Mouse (Mus musculus) v-Abl transformed pro-B cells (cell line): Measurements from ENCODE around the gene Ptprn2.

Source experiments
- in situ Hi-C, 2 experiments: fragments of 400-800 bp; cut with MboI; formaldehyde crosslinking; loops; one replicate each; pipeline ENCODE4 v1.15.1; 2025; ENCODE audit not compliant: unreplicated experiment in 2 of 2

The Ptprn2 gene

DNA sequence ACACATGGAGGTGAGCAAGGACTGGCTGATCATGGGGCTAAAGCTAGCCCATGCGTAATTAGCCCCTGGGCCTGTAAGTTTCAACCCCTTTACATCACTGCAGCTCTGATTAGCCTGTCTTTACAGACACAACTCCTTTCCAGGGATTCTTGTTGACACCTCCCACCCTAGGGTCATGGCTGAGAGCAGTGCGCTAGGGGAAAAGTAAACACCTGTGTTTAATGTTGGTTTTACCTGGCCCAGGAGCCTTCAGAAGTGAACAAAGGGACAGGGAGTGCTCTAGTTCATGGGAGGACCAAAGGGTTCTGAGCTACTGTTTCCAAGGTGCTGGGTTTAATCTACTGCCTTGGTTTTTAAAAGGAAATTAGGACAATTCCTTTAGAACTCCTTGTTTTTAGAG lies 100.6 kb downstream of the Ptprn2 start:
- in situ Hi-C loops, result no loop called here

DNA sequence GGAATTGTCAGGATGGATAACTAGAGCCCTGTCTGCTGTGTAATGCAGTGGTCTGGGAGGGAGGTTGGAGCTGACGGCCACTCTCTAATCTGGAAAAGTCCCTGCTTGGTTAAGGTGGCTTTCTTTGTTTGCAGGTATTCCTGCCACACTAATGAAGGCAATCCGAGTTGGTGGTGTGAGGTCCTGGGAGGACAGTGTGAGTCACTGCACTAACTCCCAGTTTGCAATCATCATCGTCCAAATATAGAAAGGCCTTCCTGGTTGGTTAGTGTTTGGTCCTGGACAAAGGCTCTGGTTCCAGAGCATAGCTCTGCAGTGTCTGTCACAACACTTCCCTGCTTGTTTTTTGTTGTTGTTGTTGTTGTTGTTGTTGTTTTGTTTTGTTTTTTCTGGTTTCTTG lies 102.0 kb downstream of the Ptprn2 start:
- in situ Hi-C loops, result no loop called here

DNA sequence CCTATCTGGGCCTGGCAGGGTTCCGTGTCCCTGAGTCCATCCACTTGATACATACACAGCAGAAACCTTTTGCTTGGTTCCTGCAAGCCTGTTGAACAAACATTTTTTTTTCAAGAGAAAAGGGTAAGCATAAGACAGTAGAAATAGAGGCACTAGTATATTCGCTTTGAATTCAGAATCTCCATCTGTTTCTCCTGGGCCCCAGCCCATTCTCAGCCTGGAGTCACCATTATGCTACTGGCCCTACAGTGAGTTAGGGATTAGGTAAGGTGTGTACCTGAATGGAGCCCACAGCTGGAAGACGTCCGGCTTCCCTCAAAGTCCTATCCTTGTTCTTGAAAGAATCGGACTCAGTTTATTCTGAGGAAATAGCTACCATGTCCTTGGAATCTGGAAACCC lies 104.6 kb downstream of the Ptprn2 start:
- in situ Hi-C loops, result no loop called here

DNA sequence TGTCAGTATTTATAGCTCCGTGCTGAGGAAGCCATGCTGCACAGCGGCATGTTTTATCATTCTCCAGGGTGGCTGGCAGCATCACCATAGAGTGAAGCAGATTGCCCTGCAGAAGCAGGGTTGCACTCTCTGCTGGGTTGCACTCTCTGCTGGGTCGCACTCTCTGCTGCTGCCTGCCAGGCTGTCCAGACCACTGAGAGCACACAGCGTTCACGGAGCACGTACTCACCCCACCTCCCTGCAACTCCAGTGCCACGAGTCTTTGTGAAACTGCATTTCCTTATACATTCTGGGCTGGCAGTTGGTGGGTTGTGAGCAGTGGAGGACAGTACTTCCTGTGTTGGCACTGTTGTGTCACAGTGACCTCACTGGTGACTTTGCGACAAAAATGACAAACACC lies 108.9 kb downstream of the Ptprn2 start:
- in situ Hi-C loops, result no loop called here

DNA sequence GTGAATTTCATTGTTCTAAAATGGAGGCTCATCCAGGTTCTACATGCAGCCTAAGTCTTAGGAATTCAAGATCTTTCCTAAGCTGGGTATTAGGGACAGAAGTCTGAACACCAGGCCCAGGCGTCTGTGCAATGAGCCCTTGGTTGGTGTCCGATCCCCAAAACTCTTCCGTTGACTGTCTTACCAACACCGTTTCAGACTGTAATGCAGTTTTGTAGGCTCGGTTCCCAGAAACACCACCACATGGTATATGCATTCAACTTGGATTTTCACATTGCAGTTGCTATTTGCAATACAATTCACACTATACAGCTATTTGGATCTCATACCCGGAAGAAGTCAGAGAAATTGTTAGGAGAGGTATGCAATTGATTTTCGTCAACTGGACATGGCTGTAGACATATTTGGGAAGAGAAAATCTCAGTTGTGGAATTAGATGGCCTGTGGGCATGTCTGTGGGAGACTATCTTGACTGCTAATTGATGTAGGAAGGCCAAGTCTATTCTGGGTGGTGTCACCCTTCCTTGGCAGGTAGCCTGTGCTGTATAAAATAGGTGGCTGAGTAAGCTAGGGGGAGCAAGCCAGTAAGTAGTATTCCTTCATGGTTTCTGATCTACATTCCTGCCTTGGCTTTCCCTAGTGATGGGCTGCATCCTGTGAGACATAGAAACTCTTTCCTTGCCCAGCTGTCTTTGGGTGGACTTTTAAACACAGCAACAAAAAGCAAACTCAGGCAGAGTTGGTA lies 109.5 kb downstream of the Ptprn2 start:
- in situ Hi-C loops, result no loop called here

DNA sequence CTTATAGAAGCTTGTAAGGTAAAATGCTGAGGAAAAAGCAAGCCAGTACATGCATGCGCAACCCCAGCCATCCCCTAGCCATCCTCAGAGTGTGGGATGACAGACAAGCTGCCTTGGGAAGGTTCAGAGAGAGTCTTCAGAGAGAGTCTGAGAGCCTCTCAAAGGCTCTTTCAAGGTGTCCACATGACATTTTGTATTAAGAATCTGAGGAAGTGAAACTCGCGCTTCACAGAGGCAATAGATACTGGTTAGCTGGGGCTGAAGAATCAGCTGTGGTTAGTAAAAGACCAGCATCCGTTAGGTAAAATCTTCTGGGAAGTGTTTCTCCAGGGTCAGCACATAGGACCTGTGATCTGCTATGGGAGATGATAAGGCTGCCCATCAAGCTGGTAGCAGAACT lies 110.2 kb downstream of the Ptprn2 start:
- in situ Hi-C loops, result no loop called here

DNA sequence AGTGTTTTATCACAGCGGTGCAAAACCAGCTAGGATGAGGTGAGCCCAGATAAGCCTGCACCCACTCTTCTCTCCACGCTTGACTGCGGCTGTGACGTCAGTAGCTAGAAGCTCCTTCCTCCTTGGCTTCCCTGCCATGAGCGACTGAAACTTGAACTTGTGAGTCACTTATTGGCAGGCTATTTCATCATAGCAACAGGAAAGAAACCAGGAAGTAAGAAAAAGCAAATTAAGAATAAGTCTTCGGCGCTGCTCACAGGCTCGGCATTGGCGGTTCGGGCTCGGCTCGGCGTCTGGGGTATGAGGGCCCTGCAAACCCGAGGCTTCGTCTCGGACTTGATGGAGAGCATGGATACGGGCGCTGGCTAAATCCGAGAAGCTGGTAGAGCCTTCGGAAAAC lies 111.5 kb downstream of the Ptprn2 start:
- in situ Hi-C loops, result no loop called here

DNA sequence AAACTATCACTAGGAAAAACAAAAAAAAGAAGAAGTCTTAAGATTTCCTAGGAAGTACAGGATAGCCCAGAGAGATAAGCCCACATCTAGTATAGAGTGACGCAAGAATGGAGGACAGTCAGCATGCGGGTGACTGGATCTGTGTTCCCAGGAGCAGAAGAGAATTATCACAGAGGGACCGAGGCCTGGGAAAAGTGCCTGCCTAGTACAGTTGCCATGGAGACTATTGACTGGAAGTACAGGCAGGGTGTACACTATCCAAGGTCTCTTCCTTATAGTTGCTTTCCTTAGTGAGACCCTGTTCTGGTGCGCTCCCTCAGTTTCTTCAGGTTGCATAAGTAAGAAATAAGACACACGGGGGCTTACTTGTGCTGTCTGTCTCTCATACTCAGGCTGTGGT lies 112.2 kb downstream of the Ptprn2 start:
- in situ Hi-C loops, result no loop called here

DNA sequence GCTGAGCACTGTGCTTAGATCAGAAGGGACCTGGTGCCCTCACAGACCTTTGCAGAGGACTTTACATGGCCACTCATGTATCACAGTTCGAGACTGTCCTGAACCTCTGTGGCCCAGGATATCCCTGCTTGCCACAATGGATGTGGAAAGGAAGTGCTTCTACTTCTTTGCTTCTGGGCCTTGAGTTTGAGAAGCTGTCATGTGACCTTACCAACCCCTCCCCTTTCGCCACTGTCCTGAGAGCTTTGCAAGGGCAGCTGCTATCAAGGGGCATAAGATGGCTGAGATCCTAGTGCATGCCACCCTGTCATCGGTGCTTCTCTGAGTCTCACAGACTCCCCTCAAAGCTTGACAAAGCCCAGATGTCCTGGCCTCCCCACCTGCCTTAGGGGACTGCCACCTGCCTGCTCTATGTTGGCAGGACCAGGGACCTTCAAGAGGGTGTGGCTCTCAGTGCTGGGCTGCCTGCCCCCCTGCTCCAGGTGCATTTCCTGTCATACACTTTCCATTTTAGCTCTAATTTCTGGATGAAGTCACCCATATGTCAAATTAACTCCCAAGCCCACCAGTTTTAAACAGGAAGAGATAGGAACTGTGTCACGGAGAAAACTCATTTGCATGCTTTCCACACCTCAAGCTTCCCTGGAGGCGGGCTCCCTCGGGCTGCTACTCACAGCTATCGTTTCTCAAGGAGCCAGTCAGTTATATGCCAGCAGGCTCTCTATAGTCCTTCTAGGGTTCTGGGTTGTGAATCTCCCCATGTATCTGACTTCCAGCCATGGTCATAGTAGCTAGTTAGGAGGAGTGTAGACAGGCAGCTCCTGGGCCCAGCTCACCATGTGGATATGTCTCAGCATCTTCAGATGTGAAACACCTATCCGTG lies 112.8 kb downstream of the Ptprn2 start:
- in situ Hi-C loops, result no loop called here

DNA sequence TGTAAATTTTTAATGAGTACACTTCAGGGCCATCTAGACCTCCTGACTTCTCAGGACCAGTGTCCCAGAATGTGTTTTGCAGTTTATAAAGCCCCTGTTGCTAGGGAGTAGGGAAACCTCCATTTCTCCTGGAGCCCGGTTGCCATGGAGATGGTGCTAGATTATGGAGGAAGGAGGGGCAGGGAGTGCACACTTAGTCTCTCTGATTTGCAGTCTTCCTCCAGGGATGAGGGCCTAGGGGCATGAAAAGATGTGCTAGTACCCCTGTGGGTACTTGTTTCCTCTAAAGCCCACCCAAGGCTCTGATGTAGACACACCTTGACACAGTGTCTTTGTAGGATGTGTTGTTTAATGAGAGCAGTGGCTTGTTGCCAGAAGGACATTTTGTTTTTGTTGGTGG lies 114.0 kb downstream of the Ptprn2 start:
- in situ Hi-C loops, result no loop called here

DNA sequence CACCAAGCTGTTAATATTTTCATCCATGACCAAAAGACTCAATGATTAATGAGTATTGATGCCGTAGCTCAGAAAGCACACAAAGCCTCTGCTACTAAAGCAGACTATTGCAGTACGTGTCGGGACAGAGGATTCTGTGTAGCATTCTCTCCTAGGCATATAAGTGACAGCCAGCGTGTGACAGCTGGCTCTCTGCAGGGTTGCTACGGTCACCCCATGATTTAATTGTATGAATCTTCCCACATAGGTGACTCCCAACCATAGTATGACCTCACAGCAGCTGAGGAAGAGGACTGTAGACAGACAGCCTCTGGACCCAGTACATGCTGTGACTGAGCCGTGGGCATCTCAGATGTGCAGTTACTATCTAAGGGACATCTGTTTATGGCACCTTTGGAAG lies 114.5 kb downstream of the Ptprn2 start:
- in situ Hi-C loops, result loop anchor here in 1 of 2 experiments (25.0 kb wide), 1 partner anchor 213 kb away; no protein-coding TSS in a partner anchor

DNA sequence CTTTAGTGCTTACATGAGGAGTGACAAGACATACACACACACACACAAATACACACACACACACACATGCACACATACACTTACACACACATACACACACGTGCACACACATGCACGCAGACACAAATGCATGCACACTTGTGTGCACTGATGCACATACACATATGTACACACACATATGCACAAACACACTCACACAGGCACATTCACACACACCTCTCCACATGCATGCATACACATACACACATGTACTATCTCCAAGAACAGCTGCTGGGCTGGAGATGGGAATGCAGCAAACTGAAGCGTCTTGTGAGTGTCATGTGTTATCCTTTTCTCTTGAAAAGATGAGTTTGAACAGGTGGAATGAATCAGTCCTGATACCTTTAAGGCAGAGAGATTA lies 115.9 kb downstream of the Ptprn2 start:
- in situ Hi-C loops, result loop anchor here in 1 of 2 experiments (25.0 kb wide), 1 partner anchor 214 kb away; no protein-coding TSS in a partner anchor

DNA sequence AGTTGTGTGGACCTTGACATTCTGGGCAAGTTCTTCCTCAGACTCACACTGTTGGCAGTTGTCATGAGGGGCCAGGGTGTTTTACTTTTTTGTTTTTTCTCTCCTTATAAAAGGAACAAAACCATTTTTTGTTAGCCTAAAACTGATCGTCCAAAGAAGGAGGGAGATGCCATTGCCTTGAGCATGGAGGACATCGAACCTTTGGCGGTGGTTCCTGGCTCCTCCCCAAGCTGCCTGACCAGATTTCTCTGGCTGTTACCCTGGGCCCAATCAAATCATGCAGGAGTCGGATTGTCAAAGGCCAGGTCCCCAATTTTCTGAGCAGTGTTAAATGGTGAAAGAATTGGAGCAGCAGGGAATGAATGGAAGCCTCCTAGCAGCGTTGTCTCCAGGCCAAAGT lies 116.4 kb downstream of the Ptprn2 start:
- in situ Hi-C loops, result loop anchor here in 1 of 2 experiments (25.0 kb wide), 1 partner anchor 215 kb away; no protein-coding TSS in a partner anchor

DNA sequence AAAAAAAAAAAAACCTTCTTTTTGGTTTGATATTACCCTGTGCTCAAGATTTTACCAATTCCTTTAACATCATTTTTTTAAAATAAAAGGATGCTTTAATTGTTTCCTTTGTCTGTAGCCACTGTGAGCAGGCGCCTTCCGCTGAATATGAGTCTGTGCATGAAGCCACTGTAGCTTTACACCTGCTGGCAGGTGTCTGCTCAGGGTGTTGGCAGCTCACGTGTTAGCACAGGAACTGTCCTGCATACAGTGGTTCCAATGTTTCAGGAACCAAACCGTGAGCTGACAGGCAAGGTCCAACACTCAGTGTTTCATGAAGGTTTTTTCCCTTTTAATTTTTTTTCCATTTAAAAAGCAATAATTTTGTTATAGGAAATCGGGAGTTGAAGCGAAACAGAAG lies 123.1 kb downstream of the Ptprn2 start:
- in situ Hi-C loops, result loop anchor here in 1 of 2 experiments (25.0 kb wide), 1 partner anchor 221 kb away; no protein-coding TSS in a partner anchor

DNA sequence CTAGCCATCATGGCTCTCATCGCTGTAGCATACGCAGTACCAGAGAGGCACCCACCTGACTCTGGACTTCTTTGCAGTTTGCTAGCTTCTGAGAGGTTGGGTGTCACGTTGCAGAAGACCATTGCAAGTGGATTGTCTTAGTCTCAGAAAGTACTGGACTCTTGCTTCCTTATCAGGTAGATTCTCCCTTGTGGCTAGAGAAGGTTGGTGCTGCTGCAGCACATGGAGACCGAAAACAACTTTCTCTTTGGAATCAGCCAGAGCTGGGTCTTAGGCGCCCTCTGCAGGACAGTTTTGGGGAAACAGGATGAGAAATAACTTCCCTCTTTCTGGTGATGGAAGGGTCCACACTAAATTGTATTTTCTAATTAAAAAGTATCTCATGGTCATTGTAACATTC lies 134.3 kb downstream of the Ptprn2 start:
- in situ Hi-C loops, result loop anchor here (5.0 to 25.0 kb wide), 4 partner anchors 233 to 548 kb away; partner anchors contain the start of gene Vipr2 (in 1 of the 2)

DNA sequence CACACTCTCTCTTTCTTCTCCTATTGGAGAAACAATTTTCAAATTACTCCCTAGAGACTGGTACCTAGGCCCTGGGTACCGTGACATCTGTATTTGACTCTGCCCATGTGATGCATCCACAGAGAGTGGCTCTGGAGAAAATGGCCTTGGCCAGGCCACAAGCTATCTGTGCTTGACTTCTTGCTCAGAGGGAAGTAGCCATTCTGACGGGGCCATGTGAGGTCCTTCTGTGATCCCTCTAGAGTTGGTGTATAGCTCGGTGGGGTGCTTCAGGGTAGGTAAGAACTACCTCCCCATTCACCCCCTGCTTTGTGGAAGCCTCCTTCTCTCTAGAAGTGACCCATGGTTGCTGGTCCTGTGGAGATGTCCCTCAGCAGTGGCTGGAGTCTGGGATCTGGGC lies 134.8 kb downstream of the Ptprn2 start:
- in situ Hi-C loops, result loop anchor here (5.0 to 25.0 kb wide), 4 partner anchors 233 to 548 kb away; partner anchors contain the start of gene Vipr2 (in 1 of the 2)

DNA sequence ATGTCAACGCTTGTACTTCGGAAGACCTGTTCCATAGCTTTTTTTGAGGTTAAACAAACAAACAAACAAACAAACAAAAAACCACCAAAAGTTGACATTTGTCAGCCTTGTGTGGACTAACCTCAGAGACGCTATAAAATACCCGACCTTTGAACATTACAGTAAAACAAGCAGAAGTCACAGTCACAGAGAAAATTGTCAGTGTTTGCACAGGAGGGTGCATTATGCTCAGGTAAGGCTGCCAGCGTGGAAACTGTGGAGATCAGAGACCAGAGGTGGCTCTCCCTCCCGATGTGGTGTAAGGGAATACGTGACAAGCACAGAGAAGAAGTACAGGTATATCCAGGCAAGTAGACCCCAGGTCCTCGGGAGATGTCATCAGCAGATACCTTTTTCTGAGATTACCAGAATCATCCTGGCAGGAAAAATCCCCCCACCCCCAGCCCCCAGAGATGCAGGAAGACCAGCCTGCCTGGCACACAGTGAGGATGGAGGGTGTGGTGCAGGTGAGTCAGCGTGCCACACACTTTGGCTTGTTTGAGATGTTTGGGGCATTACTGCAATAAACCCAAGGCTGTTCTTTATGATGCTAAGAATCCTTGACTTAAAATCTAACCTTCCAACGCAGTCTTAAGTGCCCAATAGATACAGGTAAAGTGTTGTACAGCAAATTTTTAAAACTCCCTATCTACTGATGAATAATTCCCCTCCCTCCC lies 136.0 kb downstream of the Ptprn2 start:
- in situ Hi-C loops, result loop anchor here (5.0 to 25.0 kb wide), 4 partner anchors 234 to 549 kb away; partner anchors contain the start of gene Vipr2 (in 1 of the 2)

DNA sequence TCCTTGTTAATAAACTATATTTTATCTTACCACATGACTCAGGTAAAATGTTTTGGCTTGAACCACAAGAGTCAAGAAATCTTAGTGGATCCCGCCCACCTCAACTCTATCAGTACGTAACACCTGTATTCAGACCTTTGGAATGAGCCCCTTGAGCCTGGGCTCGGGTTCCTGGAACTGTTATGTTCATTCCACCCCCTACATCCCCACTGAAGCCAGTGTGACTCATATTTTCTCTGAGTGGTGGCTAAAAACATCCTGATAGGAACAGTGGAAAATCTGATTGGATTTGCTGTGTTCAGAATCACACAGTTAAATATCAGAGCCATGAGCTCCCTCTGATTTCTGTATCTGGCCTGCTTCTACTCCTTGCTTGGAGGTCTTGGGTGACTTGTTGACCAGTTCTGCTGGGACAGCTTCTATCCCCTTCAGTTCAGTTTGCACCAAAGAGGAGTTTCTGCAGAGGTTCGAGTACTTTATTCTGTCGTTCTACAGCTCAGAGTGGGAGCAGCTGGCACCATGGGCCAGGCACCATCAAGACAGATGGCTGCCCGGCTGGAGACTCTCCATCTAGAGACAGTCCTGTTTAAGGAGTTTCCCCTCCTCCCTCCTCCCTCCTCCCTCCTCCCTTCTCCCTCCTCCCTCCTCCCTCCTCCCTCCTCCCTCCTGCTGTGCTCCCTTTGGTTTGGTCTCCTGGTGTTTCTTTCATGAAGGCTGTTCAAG lies 137.3 kb downstream of the Ptprn2 start:
- in situ Hi-C loops, result loop anchor here (5.0 to 25.0 kb wide), 4 partner anchors 236 to 551 kb away; partner anchors contain the start of gene Vipr2 (in 1 of the 2)

DNA sequence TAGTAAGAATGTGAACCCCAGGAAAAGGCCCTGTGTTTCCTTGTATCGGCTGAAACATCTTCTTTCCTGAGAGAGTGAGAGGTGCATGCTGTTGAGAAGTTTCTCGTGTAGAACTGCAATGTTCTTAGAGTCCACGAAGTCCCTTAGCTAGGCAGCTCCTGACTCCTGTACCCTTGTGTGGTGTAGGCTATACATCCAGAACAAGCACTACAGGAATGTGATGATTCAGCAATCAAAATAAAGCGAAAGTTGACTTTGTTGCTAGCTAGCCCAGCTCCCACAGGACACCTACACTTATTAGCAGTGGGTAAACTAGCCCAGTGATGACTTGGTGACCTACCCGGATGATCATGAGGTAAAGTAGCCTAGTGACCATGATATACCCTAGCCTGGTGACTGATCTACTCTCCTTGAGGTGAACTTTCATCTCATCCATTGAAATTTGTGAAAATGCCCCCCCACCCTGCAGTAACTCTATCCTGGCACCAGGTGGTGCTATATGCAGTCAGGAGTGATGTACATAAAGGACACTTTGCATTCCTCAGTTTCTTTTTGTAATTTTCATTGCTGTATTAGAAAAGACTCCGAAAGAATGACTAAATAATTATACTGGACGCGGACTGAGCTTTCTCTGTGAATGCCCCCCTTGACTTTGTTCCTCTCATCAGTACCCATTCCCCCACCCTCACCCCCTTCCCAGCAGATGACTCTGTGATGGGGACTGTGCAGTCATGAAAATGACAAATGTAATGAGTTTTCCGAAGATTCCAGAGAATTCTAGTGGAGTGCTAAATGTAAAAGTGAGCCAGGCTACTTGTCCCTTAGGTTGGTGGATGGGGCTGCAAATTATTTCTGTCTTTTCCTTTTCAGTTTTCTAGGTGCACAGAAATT lies 140.1 kb downstream of the Ptprn2 start:
- in situ Hi-C loops, result loop anchor here (10.0 to 25.0 kb wide), 3 partner anchors 551 to 1137 kb away; partner anchors contain the start of gene Vipr2 (in 1 of the 2)
